Mouse (Mus musculus) 3134 (cell line): ENCODE data around the gene Ccdc42.

Source experiments
- DNase-seq: peaks from one replicate; pipeline ENCODE4 v3.0.0-alpha.2; 2011; ENCODE audit warnings: low spot score; ENCODE audit not compliant: insufficient read length; ENCODE audit errors: extremely low read depth

Gene Ccdc42

GRCm38 (mm10) chr11:68644781-68645180 lies 58.0 kb downstream of the Ccdc42 start:
- no peak for DNase-seq
